Mouse (Mus musculus) neural tube, embryonic 11.5 days (tissue): ENCODE measurements around the gene Cckbr. TPM values are rescaled to one million over a fixed set of nuclear protein-coding genes. Genes with fewer than 3 reads are reported as not detected.
"Not testable (repeated sequence)": the region's sequence is repeated elsewhere in the genome, so short reads cannot be mapped to it uniquely, and the experiment has no call there.

Source experiments
- ATAC-seq: fragments of 200-750 bp; cut with Nextera tagmentation; 2 replicates; pipeline ENCODE4 v1.8.0; 2017; ENCODE audit warnings: moderate number of reproducible peaks, mild to moderate bottlenecking, moderate TSS enrichment, moderate library complexity; ENCODE audit not compliant: insufficient read depth, low FRiP score, low TSS enrichment
- DNase-seq: peaks from one replicate; pipeline ENCODE4 v3.0.0-alpha.2; 2015; ENCODE audit warnings: low spot score
- H3K27ac ChIP-seq: fragments of 300-500 bp; sonication (generic); 2 replicates; pipeline ENCODE4 v1.5.1; 2014; ENCODE audit warnings: low read depth, mild to moderate bottlenecking, low read length
- H3K27me3 ChIP-seq: fragments of 300-500 bp; sonication (generic); 2 replicates; pipeline ENCODE4 v1.6.1; 2014; ENCODE audit warnings: mild to moderate bottlenecking, low read length, mixed read lengths; ENCODE audit not compliant: control insufficient read depth, insufficient read depth
- H3K36me3 ChIP-seq: fragments of 300-500 bp; sonication (generic); 2 replicates; pipeline ENCODE4 v1.6.1; 2014; ENCODE audit warnings: mild to moderate bottlenecking, low read length, moderate library complexity, mixed read lengths; ENCODE audit not compliant: control insufficient read depth, insufficient read depth
- H3K4me1 ChIP-seq: fragments of 300-500 bp; sonication (generic); 2 replicates; pipeline ENCODE4 v1.6.1; 2014; ENCODE audit warnings: low read length, mixed read lengths; ENCODE audit not compliant: control insufficient read depth, insufficient read depth
- H3K4me2 ChIP-seq: fragments of 300-500 bp; sonication (generic); 2 replicates; pipeline ENCODE4 v1.6.1; 2014; ENCODE audit warnings: low read depth, mild to moderate bottlenecking, moderate library complexity
- H3K4me3 ChIP-seq: fragments of 300-500 bp; sonication (generic); 2 replicates; pipeline ENCODE4 v1.5.1; 2014; ENCODE audit warnings: low read depth, low read length
- H3K9ac ChIP-seq: fragments of 300-500 bp; sonication (generic); 2 replicates; pipeline ENCODE4 v1.6.1; 2014; ENCODE audit warnings: mild to moderate bottlenecking, low read length
- H3K9me3 ChIP-seq: fragments of 300-500 bp; sonication (generic); 2 replicates; pipeline ENCODE4 v1.6.1; 2016; ENCODE audit warnings: low read length; ENCODE audit not compliant: control insufficient read depth
- WGBS: fragments of 180-500 bp; shearing (Covaris S2); extraction: QIAGEN DNeasy Blood & Tissue Kit; methylation state at CpG from one replicate; pipeline ENCODE4 v1.1.7; 2014; 5-methylcytosine and 5-hydroxymethylcytosine counted together
- polyA plus RNA-seq: library from polyadenylated mRNA; unstranded; fragments of >200 nt; fragmentation: Nextera tagmentation; extraction: Ambion mirVana; gene quantifications from 2 replicates; pipeline ENCODE4 v1.2.1, GENCODE M21; 2014

Gene Cckbr
- polyA plus RNA-seq, 1 experiment from 2014 or later = not detected

- H3K4me2 ChIP-seq, H3K27me3 ChIP-seq, H3K9me3 ChIP-seq, H3K4me1 ChIP-seq, H3K4me3 ChIP-seq, DNase-seq, H3K36me3 ChIP-seq, H3K9ac ChIP-seq, ATAC-seq, H3K27ac ChIP-seq: not testable (repeated sequence)
- WGBS = 84% methylated on average over 5 of the region's 5 CpGs
These were observed 40.0 kb downstream of the Cckbr start for GRCm38 (mm10) chr7:105465505-105465904.

- Histone ChIP-seq H3K27me3 (no peaks in the 10 kb centered on the region), H3K36me3 (no peaks in the 10 kb centered on the region), H3K4me3 (no peak overlapping the region), H3K27ac (no peak overlapping the region), H3K4me1 (no peaks in the 10 kb centered on the region), H3K9me3 (no peaks in the 10 kb centered on the region), H3K4me2 (no peak overlapping the region), H3K9ac (no peak overlapping the region)
- DNase-seq (no peak), ATAC-seq (no peak)
- WGBS = 55% methylated on average over 1 of the region's 1 CpGs
These were observed 47.1 kb downstream of the Cckbr start for GRCm38 (mm10) chr7:105472607-105473006.

GRCm38 (mm10) chr7:105474771-105475315 is 49.3 kb downstream of the Cckbr start:
- no peak overlapping the region for H3K27ac ChIP-seq

GRCm38 (mm10) chr7:105475396-105475949 is 49.9 kb downstream of the Cckbr start:
- Histone ChIP-seq H3K9me3 (no peaks in the 10 kb centered on the region), H3K27me3 (no peaks in the 10 kb centered on the region), H3K4me3 (no peak overlapping the region), H3K36me3 (no peaks in the 10 kb centered on the region), H3K27ac (no peak overlapping the region), H3K9ac (no peak overlapping the region), H3K4me1 (no peaks in the 10 kb centered on the region), H3K4me2 (no peak overlapping the region)
- ATAC-seq (no peak), DNase-seq (no peak)
- WGBS = 89% methylated on average over 7 of the region's 7 CpGs

More at GRCm38 (mm10) chr7:105474771-105475315, 49.3 kb downstream of the Cckbr start:
- no peaks in the 10 kb centered on the region for H3K36me3 ChIP-seq
- 73% methylated on average over 4 of the region's 4 CpGs for WGBS
- no peaks in the 10 kb centered on the region for H3K4me1 ChIP-seq
- no peaks in the 10 kb centered on the region for H3K9me3 ChIP-seq
- H3K9ac ChIP-seq = no peak overlapping the region
- no peak for DNase-seq
- H3K4me2 ChIP-seq = no peak overlapping the region
- H3K27me3 ChIP-seq = no peaks in the 10 kb centered on the region
- H3K4me3 ChIP-seq = no peak overlapping the region
- no peak for ATAC-seq

GRCm38 (mm10) chr7:105476683-105477432 is 51.3 kb downstream of the Cckbr start:
- DNase-seq (no peak), ATAC-seq (no peak)
- H3K27ac ChIP-seq = no peak overlapping the region
- WGBS = 84% methylated on average over 10 of the region's 10 CpGs
- H3K4me1 ChIP-seq = no peaks in the 10 kb centered on the region; the same call in 1 of the 2 replicates
- no peaks in the 10 kb centered on the region for H3K36me3 ChIP-seq
- no peak overlapping the region for H3K4me2 ChIP-seq
- H3K9me3 ChIP-seq = no peaks in the 10 kb centered on the region
- no peak overlapping the region for H3K9ac ChIP-seq
- H3K4me3 ChIP-seq = no peak overlapping the region
- H3K27me3 ChIP-seq = no peaks in the 10 kb centered on the region

GRCm38 (mm10) chr7:105477433-105477700 is 51.8 kb downstream of the Cckbr start:
- no peaks in the 10 kb centered on the region for H3K9me3 ChIP-seq
- H3K9ac ChIP-seq = no peak overlapping the region
- H3K4me1 ChIP-seq = peaks cover 2% of the 10 kb centered on the region; the same call in 1 of the 2 replicates
- no peaks in the 10 kb centered on the region for H3K36me3 ChIP-seq
- no peak overlapping the region for H3K4me2 ChIP-seq
- H3K27ac ChIP-seq = no peak overlapping the region
- no peaks in the 10 kb centered on the region for H3K27me3 ChIP-seq
- H3K4me3 ChIP-seq = no peak overlapping the region
- no peak for DNase-seq
- ATAC-seq = no peak
- 90% methylated on average over 1 of the region's 1 CpGs for WGBS

GRCm38 (mm10) chr7:105477841-105478240 is 52.3 kb downstream of the Cckbr start:
- H3K4me2 ChIP-seq = no peak overlapping the region
- peaks cover 2% of the 10 kb centered on the region; the same call in 1 of the 2 replicates for H3K4me1 ChIP-seq
- ATAC-seq = no peak
- DNase-seq = peak; percentile 36
- no peaks in the 10 kb centered on the region for H3K36me3 ChIP-seq
- H3K9me3 ChIP-seq = no peaks in the 10 kb centered on the region
- H3K9ac ChIP-seq = no peak overlapping the region
- no peaks in the 10 kb centered on the region for H3K27me3 ChIP-seq
- WGBS = 60% methylated on average over 3 of the region's 3 CpGs
- no peak overlapping the region for H3K27ac ChIP-seq
- H3K4me3 ChIP-seq = no peak overlapping the region

- H3K4me3 ChIP-seq = no peak overlapping the region
- no peaks in the 10 kb centered on the region for H3K36me3 ChIP-seq
- ATAC-seq (no peak), DNase-seq (no peak)
- WGBS = 83% methylated on average over 8 of the region's 8 CpGs
- peaks cover 2% of the 10 kb centered on the region; the same call in 1 of the 2 replicates for H3K4me1 ChIP-seq
- no peaks in the 10 kb centered on the region for H3K9me3 ChIP-seq
- H3K27me3 ChIP-seq = no peaks in the 10 kb centered on the region
- no peak overlapping the region for H3K9ac ChIP-seq
- no peak overlapping the region for H3K27ac ChIP-seq
- no peak overlapping the region for H3K4me2 ChIP-seq
These were observed 52.8 kb downstream of the Cckbr start for GRCm38 (mm10) chr7:105478344-105478743.

- DNase-seq (no peak), ATAC-seq (no peak)
- Histone ChIP-seq H3K4me1 (peaks cover 2% of the 10 kb centered on the region; the same call in 1 of the 2 replicates), H3K9ac (no peak overlapping the region), H3K4me3 (no peak overlapping the region), H3K4me2 (no peak overlapping the region), H3K27ac (no peak overlapping the region), H3K36me3 (no peaks in the 10 kb centered on the region), H3K27me3 (no peaks in the 10 kb centered on the region), H3K9me3 (no peaks in the 10 kb centered on the region)
- WGBS = 88% methylated on average over 6 of the region's 6 CpGs
These were observed 53.7 kb downstream of the Cckbr start for GRCm38 (mm10) chr7:105479232-105479631.
